Mouse (Mus musculus): ENCODE data around the gene Stk36. TPM values are rescaled to one million over a fixed set of nuclear protein-coding genes. Genes with fewer than 3 reads are reported as not detected.

The Stk36 gene
- polyA plus RNA-seq (2017; shearing (Covaris generic)) = not detected

DNA sequence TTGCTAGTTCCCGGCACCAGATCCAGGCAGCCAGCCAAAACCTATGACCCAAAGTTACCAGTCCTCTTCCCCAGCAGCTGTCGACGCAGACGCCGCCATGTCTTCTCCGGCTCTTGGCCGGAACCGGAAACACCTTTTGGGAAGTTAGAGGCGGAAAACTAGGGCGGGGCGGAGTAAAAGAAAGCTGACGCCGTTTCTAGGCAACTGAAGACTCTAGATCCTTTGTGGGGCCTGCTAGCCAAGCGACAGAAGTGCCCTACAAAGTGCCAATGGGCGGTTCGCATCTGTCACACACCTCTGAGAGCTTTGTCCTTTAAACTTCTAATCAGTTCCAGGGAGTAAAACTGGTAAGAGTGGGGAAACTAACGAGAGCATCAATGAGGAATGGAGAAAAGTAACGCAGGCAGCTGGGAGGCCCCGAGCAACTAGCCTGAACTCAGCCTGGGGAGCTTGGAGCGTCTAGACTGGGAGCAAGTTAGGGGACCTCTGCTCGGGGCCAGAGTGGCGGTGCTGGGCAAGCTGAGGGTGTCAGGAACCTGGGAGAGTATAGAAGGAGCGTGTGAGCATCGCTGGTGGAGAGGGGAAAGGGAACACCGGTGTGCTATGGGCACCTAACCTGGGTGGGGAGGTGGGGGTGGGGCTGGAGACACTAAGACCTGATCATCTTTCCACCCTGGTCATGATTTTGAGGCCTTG is at the start of gene Stk36, which contains the start of gene Rnf25:
Gene Stk36 (plus strand): TSS at position 179 of the 696 bp plus-strand sequence.
Gene Rnf25 (minus strand): TSS at position 131 of the 696 bp plus-strand sequence.

DNA sequence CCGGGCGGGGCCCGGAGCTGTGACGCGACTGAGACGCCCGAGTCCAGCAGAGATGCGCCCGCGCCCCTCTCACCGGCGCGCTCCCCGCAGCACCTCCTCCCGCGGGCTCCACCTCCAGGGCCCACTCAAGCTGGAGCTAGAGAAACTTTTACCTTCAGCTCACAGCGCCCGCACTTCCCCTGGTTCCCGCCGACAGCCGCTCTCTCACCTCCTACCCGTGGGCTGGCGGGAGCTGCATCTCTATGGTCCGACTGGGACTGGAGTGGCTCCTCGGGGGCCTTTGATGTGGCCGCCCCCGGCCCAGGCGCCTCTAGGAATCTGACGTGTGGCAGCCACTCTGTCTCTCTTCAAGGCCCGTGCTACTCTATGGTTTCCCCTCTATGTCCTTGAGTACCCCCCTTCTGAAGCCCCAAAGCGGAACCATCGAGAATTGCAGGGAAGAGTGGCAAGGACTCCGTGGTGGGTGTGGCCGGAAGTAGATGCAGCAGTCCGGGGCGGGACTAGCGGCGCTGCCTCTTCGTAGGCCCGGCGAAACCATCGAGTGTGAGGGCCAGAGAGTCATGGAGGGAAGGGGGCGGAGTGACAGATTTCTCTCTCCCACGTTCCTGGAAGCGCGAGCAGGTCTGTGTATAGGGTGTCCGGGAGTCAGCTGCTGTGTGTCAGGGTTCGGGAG is 13.3 kb upstream of the Stk36 start, which contains the start of the genes Zfp142 and Bcs1l:
Gene Zfp142 (minus strand): TSS at position 474 of the 673 bp plus-strand sequence.
Gene Bcs1l (plus strand): TSS at position 517 of the 673 bp plus-strand sequence.

DNA sequence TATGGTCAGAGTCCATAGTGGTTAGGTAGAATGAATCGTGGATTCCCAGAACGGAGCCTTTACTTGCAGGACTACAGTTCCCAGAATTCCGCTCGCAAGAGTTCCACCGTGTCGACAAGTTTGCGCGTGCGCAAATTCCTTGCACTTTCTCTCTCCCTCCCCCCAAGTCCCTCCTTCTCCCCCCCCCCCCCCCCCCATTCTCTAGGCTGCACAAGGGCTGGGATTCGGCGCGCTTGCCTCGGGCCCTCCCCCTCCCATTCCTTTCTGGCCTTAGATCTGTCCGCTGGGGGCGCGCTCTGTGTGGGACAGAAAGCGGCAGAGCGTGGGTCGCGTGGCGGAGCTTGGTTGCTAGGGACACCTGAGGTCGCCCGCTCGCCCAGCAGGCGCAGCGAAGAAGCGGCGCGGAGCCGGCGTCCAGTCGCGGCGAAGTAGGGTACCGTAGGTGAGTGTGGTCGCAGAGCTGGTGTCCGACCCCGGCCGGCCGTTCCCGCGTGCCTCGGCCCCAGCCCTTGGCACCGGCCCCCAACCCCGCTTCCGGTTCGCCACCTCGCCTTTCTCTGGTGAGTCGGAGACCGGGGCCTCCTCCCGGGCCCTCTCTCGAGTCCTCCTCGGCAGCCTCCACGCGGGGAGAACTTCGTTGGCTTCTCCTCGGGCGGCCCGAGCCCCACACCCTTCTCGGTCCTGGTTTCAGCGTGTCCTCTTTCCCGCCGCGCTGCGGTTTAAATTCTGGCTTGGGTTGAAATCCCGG is 60.4 kb downstream of the Stk36 start, which contains the start of gene Ttll4:
Gene Ttll4 (plus strand): TSS at position 298 of the 748 bp plus-strand sequence.

Other genes with a start within 250 kb of the Stk36 start
- not detected for gene Catip, start 239.3 kb upstream of the Stk36 start, polyA plus RNA-seq (2017; shearing (Covaris generic))
- 1.7 TPM for gene Slc11a1, start 226.2 kb upstream of the Stk36 start, polyA plus RNA-seq (2017; shearing (Covaris generic))
- gene Ctdsp1, start 209.9 kb upstream of the Stk36 start, polyA plus RNA-seq (2017; shearing (Covaris generic)) = 5.1 TPM
- 0.17 TPM for gene Vil1, start 192.1 kb upstream of the Stk36 start, polyA plus RNA-seq (2017; shearing (Covaris generic))
- gene Cnot9, start 95.4 kb upstream of the Stk36 start, polyA plus RNA-seq (2017; shearing (Covaris generic)) = 33.4 TPM
- 0.12 TPM for gene Plcd4, start 58.6 kb upstream of the Stk36 start, polyA plus RNA-seq (2017; shearing (Covaris generic))
- 14.4 TPM for gene Usp37, start 57.2 kb upstream of the Stk36 start, polyA plus RNA-seq (2017; shearing (Covaris generic))
- 20.0 TPM for gene Zfp142, start 13.2 kb upstream of the Stk36 start, polyA plus RNA-seq (2017; shearing (Covaris generic))
- 13.3 TPM for gene Bcs1l, start 13.2 kb upstream of the Stk36 start, polyA plus RNA-seq (2017; shearing (Covaris generic))
- gene Rnf25, start within 50 bp of the Stk36 start, polyA plus RNA-seq (2017; shearing (Covaris generic)) = 27.3 TPM
- gene Ttll4, start 60.3 kb downstream of the Stk36 start, polyA plus RNA-seq (2017; shearing (Covaris generic)) = 32.5 TPM
- gene Cyp27a1, start 112.1 kb downstream of the Stk36 start, polyA plus RNA-seq (2017; shearing (Covaris generic)) = 0.39 TPM
- gene Prkag3, start 147.8 kb downstream of the Stk36 start, polyA plus RNA-seq (2017; shearing (Covaris generic)) = not detected
- not detected for gene Wnt6, start 170.4 kb downstream of the Stk36 start, polyA plus RNA-seq (2017; shearing (Covaris generic))
- 2.3 TPM for gene Wnt10a, start 190.1 kb downstream of the Stk36 start, polyA plus RNA-seq (2017; shearing (Covaris generic))

Data from CD4-positive, CD25-positive, alpha-beta regulatory T cell (primary cell).